Mouse (Mus musculus) stomach, postnatal 0 days (tissue): ENCODE measurements around the gene Cux1.

Experiments used
- CTCF ChIP-seq: IDR thresholded peaks from 2 replicates; pipeline ENCODE4 v1.5.1; 2016; ENCODE audit warnings: antibody characterized with exemption, low read depth, mild to moderate bottlenecking, moderate library complexity
- EP300 ChIP-seq: optimal IDR thresholded peaks from 2 replicates; pipeline ENCODE3; 2016; ENCODE audit warnings: antibody characterized with exemption

DNA sequence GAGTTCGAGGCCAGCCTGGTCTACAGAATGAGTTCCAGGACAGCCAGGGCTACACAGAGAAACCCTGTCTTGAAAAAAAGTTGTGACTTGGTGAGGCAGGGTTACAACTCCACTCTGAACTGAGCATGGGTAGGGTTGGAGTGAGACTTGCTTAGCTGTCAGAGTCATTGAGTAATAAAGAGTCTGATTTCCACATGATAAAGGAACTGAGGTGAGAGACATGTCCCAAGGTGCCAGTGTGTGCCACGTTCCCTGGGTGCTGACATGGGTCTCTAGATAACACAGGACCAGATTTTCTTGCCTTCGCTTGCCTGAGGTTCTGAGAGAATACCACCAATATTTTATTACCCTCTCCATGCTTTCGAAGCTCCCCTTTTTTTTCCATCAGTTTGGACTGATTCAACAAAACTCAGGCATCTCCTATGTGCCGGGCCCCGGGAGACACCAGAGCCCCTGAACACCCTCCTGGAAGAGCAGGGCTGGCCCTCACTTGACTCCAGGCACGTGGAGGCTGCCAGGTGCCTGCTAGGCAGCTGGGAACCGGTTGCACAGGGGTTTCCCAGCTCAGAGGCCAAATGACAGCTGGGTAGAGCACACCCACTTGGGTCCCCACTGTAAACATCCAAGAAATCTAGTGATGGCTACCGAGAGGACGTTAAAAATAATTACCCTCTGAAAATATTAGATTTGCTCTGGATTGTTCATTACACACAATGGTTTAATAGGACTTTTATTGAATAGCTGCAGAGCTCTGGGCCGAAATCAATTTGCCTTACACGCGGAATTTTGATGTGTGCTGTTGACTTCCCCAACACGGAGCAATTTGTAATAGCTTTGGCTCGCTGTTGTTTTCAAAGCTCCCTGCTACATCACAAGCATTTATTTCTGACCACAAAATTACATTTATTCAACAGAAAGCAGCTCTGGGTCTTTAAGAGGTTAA lies 164.4 kb downstream of the Cux1 start:
- TF ChIP-seq EP300 (no peak), CTCF (no peak)
